Mouse (Mus musculus): Measurements from ENCODE around the gene Gm20388. TPM values are rescaled to one million over a fixed set of nuclear protein-coding genes. Genes with fewer than 3 reads are reported as not detected.

Gene Gm20388
- total RNA-seq, 2 experiments from 2014 or later: 12.7 TPM; not detected in 1

DNA sequence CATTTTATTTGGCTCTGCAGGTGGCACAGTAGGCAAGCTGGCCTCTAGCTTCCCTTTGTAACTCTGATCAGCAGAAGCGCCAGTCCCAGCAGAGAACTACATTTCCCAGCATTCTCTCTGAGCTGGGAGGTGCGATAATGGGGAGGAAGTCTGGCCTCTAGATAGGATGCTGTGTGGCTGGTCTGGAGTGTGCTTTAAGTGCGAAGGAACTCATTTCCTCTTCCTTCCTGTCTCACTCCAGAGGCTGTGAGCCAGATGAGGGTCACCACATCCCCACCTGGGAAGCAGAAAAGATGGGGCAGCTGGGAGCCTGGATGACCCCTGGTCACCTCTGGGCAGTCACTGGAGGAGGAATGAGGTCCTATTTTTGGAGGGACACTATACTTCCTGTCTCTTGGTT lies 1265.7 kb downstream of the Gm20388 start:
- DNase-seq: no peak

DNA sequence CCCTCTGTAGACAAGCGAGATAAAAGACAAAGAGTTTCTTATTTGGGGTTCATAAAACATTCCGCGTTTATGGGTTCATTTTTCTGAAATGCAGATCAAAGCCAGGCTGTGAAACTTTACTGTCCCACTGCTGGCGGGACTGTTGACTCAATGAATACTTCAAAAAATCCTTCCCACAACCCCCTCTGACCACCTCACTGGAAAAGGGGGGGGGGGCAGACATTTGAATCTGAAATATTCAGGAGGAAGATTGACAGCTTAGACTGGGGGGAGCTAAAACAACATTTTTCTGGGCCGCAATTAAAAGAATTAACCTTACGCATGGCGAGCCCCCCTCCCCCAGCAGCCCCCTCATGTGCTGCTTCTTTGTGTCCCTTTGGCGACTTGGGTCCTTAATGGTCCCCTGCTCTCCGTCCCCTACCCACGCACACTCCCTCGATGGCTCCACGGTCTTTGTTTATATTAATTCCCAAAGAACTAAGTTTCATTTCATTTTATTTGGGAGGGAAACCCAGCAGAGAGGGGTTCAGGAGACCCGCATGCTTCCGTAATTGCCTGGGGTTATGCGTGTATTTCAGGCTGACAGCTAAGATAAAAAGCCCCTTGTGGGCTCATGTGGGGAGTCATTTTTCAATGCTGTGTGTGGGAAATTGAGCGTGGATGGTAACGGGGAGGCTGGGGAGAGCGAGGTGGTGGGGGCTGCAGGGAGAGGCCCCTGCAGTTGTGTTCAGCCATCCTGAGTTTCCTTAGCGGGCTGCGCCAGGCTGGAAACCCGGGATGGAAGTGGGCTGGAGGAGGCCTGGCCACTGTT lies 1270.0 kb downstream of the Gm20388 start:
- no peak for DNase-seq

DNA sequence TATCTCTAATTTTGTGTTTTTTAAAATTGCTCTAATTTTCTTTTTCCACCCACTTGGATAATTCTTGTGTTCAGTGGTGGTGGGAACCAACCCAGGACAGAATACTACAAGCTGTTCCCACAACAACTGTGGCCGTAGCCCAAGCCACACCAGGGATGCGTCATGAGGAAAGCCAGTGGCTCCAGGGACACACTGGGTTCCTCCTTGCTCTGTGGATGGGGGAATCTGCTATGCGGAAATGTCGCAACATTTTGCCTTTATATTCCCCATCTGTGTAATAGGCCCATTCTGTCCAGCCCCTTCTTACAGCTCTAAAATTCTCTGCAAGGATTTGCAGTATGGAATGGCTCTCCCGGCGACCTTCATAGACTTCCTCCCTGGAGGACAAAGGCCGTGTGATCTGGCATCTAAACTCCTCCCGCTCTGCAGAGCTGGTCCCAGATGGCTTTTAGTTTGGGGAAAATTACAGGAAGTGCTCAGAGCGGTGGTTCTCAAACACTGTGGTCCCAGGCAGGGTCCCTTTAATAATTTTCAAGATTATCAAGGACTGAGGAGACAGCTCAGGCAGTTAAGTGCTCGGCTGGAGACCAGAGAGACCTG lies 1270.7 kb downstream of the Gm20388 start:
- DNase-seq: no peak

DNA sequence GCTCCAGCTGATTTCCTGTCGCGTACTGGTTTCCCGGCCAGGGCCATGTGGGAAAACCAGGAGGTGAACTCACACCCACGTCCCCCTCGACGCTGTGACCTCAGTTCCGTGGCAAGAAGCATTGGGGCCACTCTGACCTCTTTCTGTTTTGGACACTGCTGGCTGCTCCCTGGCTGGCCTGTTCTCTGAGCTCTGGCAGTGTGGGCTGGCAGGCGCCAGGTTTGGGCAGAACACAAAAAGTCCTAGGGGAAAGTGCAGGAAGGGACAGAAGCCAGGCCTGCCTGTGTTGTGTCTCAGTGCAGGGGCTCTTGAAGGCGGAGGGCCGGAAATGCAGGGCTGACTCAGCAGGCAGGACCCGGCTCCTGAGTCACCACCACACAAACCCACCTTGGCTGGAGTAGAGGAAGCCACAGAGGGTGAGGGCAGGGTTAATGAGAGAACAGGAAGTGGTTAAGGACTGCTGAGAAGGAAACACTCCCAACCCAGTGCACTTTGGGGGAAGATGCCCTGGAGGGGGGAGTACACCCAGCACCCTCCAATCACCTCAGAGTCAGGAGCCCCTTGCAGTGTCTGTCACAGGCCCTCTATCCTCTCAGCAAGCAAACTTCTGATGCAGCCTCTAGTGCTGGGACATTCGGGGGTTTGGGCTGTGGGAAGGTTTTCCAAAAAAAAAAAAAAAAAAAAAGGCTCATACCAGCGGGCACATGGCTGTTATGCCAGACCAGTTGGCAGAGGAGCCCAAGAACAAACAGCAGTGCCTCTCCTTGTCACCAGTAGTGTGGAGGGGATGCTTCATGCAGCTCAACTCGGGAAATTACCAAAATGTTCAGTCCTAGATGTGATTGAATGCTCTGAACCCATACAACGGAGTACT lies 1277.1 kb downstream of the Gm20388 start:
- peak; percentile 11 to 27 for DNase-seq

DNA sequence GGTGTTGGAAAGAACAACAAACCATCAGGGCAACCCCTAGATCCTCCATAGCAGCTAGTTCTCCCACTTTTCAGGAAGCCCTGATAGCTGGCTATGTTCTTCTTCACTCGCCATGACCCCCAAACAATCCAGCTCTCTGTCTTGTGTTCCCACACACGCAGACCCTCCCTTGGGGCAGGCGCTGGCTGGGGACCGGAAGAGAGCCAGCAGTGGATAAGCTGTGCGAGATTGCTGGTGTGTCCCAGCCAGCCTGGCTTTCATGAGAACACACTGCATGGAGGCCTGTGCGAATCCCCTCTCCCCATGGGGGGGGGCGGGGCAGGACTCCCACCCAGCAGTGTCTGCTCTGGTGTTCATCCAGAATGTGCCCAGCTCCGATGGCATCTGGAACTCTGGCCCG lies 1278.4 kb downstream of the Gm20388 start:
- DNase-seq: no peak

DNA sequence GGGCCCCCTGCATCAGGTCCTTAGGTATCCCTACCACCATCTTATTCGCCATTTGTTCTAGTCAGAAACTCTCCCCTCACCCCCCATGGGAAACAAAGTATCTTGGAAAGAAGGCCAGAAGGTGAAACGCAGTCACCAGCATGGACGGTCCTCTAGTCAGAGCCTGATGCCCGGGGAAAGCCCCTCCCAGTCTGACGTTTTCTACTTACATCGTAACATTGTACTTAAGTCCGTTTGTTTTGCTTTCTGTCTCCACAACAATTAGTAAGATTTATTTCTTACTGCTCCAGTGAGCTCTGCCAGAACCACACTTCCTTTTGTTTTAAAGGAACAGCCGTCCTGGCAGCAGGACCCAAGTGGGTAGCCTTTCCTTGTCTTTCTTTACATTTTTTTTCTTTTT lies 1281.8 kb downstream of the Gm20388 start:
- no peak for DNase-seq

DNA sequence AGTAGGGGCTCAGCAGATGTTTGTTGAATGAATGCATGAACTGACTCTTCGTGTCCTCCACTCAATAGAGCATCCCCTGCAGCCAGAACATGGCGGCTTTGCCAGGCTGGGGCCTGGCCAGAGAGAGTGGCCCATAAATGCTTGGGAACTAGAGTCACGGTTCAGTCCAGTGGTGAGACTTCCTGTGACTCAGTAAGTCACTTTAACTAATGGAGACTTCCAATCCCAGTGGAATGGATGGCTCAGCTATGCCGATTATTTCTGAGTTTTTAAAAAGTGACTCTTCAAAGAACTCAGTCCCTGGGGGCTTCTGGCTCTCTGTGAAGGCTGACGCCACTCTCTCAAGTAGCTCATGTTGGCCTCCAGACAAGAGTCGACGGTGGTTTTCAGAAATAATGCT lies 1285.3 kb downstream of the Gm20388 start:
- DNase-seq: no peak

DNA sequence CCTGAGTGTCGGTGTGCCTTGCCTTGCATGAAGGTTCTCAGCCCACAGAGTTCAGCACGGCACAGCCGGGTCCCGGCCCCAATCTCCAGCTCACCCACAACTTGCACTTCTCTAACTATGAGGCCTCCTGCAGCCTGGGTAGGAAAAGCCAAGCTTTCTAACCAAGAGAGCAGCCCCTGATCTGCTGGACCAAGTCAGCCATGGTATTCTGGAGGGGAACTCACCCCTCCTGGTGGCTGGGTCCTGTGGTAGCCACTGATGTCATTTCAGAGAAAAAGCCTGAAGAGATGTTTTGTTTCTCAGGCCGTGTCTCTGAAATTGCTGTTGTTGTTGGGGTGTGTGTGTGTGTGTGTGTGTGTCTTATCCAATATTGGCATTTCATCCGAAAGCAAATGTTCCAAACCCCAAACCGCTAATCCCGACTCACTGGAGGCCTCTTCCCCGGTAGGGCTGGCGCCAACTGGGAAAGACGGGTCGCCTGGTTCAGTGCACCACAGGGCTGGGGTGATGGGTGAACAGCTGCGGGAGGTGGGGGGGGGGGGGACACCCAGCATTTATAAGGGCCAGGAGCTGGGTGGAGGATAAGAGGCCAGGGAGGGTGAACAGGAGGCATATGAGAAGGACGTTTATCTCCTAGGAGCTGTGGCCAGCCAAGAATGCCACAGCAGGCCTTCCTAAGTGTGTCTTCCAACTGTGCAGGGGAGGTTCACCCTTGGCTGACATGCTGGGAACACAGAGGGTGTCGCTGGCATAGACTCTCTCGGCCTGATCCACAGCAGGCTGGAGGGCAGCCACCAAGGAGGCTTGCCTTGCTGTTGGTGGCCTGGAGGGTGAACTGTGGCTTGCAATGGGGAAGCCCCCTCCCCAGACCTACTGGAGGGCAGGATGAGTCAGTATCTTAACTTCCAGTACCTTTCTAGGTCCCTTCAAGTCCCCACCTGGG lies 1286.4 kb downstream of the Gm20388 start:
- DNase-seq: no peak

DNA sequence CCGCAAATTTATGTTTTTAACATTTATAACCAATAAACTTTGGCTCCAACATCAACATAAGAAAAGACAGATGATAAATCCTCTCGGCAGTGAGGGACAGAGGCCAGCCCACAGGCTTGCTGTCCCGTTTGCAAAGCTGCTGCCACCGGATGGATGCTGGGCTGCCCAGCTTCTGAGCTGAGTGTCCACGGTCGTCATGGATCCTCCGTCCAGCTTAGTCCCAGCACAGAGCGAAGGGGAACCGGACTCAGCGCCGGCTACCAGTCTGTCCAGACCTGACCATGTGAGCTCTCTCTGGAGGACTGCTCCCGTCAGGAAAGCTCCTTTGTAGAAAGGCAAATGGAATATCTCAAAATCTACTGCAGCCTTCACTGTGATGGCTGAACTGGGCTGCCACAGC lies 1289.4 kb downstream of the Gm20388 start:
- DNase-seq: no peak

DNA sequence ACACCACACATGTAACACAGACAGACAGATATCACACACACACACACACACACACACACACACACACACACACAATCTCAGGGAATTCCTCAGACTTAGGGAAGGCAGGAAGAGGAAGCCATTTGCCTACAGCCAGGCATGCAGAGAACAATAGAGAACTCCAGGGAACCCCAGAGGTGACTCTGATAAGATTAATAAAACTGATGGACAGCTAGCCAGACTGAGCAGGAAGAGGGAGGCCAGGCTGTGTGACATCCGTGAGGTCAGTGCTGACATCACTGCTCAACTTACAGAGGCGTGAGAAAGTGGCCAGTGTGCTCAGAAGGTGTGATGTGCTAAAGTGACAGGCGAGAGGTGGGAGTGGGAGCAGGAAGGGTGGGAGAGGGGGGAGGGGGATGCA lies 1290.3 kb downstream of the Gm20388 start:
- DNase-seq: no peak

DNA sequence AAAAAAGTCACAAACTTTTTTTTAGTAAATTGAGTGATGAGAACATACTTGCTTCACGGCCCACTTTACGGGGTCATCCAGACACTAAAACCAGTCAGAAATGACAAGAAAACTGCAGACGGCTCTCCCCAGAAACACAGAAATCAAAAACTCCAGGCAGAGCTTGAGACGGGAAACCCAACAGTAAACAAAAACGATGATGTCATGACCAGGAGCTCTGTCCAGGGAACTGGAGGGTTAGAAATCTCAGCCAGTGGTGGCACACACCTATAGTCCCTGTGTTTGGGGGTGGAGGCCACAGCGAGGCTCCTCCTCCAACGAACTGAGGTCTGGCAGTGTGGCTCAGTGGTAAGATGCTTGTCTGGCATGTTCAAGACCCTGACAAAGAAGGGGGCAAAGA lies 1291.0 kb downstream of the Gm20388 start:
- no peak for DNase-seq

DNA sequence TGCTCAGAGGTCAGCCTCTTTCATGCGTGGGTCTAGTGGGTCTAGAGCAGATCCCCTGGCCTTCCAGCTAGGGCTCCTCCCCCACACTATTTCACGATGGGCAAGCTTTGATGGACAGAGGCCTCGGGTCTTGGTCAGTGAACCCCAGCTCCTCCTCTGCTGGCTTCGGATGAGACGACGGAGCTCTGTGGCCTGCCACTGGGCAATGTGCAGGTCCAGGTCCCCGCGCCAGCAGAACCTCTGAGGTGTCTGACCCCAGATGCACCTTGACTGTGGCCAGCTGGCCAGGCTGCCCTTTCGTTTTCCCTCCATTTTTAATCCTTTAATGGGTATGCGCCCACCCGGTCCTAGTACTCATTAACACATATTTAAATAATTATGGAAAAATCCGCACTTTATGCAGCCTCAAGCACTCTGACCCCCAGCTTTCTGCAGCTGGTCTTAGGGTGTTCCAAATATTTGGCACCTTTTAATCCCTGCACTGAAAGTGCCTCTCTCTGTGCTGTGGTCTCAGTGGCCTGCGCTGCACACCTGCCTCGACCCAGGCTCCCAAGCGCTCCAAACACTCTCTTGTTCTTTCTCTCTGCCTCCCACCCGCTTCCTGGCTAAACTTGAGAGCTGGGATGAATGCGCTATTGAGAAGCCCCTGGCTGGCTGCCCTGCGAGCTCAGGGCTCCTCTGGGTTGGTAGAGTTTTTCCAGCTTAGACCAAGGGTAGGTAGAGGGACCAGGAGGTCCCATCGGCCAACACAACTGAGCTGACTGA lies 1293.2 kb downstream of the Gm20388 start:
- DNase-seq: peak; percentile 57 to 70

DNA sequence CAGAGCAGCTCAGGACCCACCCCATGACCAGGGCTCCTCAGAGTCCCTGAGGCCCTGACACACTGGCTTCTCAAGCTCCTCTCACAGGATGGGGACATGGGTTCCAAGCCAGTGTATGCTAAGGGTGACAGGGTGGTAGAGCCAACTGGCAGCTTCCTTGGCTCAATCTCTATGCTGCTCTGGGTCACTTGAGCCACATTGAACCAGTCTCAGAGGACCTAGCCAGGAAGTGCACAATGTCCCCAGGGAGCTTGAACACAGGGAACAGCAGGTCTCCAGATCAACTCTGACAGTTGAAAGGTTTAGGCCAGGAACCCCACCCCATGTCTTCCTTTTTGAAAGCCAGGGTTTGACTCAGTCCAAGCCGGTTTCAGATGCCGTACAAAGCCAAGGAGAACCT lies 1296.5 kb downstream of the Gm20388 start:
- DNase-seq: no peak

DNA sequence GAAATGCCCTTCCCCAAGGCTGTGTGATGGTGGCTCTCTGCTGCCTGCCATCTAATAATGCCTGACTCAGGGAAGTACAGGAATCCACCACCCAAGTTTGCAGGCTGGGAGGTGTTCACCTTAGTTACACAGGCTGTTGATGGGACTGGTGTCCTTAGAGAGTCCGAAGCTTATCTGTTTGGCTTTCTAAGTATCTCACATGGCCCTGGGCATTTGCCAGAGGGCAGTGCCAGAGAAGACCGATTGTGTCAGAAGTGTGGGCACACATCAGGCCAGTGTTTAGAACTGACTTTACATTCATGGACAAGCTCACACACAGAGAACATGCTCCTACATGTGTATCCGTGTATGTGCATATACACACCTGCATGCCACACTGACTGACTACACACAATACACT lies 1300.0 kb downstream of the Gm20388 start:
- no peak for DNase-seq

DNA sequence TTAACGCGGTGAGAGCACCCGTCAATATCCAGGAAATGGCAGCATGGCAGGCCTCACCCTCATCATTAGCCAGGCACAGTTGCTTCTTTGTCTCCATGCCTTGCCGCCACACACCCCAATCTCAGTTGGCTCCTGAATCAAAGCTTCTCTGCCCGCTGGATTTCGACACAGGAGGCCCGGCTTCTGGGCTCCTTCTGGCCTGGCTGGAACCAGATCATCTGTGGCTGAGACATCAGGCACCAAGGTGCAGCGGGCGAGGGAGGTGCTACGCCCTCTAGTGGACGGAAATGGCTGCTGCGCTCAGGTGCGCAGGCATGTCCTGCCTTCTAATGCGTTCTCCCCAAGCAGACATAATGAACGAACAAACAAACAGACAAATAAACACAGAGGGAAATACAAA lies 1302.6 kb downstream of the Gm20388 start:
- DNase-seq: peak in 1 of 2 experiments; percentile 18

DNA sequence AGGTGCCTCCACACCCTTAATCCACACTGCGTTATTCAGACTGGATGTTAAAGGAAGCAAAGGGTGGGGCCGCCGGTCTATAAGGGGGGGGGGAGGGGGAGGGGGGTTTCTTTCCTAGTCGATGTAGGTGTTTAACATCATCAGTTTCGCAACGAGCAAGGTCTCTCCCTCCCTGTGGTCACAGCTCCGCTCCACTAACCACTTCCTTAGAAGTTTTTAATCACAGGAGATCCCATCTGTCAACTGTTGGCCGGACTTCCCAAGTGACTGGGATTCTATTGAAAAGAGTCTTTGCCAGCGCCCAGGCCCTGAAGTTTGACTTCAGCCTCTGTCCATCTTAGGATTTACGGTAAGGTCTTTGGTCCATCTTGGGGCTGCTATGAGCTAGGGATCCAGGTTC lies 1303.0 kb downstream of the Gm20388 start:
- DNase-seq: no peak

DNA sequence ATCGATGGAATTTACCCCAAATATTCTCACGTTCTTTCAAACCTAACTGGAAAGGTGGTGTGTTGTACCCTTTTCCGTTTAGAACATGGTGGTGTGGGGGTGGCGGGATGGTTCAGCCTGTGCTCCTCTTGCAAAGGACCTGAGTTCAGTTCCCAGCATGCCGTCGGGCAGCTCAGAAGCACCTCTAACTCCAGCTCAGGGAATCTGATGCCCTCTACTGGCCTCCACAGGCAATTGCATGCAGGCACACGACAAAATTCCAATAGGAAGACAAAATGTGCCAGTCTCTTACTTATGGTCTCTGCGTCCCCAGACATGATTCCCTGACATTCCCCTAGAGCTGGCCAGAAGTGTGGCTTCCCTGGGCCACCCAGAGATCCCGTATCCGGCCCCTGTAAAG lies 1304.3 kb downstream of the Gm20388 start:
- no peak for DNase-seq

DNA sequence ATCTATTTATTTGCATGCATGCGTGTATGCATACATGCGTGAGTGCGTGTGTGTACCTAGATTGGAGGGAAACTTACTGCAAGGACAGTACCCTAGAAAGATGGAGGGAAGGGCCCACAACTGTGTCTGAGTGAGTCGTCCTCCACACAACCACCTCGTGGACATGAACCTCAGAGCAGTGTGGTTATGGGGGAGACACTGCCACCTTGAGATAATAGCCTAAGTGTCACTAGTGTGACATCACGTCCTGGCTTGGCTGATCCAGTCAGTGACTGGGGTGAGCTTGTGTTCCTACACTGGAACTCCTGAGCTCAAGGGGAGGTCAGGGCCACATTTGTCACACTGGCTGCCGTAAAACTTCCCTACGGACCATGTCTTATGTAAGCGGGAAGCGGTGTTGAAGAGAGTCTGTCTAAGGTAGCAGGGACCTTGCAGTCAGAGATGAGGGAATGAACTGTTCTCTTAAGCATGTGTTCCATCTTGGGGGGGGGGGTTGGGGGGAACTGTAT lies 1305.9 kb downstream of the Gm20388 start:
- no peak for DNase-seq

DNA sequence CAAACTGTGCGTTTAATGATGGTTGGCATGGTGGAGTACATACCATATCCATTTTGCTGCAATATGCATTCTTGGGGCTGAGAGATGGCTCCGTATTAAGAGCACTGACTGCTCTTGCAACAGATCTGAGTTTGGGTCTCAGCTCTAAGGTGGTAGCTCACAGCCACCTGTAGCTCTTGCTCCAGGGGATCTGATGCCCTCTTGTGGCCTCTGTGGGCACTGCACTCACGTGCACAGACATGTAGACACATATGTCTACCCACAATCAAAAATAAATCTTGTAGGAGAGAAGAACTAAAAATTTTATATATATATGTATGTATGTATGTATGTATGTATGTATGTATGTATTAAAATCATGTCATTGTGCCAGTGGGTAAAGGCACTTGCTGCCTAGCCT lies 1307.8 kb downstream of the Gm20388 start:
- DNase-seq: no peak

DNA sequence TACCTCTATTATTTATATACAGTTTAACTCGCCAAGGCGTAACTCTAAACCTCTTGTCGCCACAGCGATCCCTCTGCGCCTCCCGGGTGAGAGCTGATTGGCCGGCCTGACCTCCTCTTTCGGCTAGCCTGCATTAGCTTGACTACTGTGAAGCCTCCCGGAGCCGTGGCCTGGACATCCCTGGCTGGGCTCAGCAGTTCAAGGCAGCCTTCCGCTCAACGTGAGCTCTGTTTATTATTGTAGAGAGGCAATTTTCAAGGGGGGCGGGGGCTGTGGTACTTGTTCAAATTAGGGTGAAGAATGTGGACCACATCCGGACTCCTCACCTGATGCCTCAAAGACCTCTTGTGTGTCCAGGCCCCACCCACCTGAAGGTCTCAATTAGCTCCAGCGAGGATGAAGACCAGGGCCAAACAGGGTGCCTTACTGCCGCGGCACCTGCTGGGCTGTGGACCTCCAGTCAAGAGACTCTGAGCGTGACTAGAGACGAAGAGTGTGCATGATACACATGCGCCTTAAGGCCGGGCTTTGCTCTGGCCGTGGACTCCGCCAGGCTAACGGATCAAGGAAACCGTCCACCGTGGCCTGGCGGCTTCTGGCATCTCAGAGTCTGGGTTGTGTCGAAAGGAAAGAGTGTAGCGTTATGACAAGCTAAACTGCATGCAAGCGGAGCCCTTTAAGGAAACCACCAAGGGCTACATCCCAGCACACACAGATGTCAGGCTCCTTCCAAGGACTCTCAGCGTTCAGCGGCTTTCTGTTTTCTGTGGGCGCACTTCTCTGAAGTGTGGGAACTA lies 1309.7 kb downstream of the Gm20388 start:
- DNase-seq: no peak
